Mouse (Mus musculus): ENCODE data around the gene Cadm1. TPM values are rescaled to one million over a fixed set of nuclear protein-coding genes. Genes with fewer than 3 reads are reported as not detected.
A peak's percentile ranks its signal among the peaks of the same experiment; 100 is the strongest.

Cadm1 gene
- polyA plus RNA-seq, 1 experiment from 2014 or later: 13.6 TPM

DNA sequence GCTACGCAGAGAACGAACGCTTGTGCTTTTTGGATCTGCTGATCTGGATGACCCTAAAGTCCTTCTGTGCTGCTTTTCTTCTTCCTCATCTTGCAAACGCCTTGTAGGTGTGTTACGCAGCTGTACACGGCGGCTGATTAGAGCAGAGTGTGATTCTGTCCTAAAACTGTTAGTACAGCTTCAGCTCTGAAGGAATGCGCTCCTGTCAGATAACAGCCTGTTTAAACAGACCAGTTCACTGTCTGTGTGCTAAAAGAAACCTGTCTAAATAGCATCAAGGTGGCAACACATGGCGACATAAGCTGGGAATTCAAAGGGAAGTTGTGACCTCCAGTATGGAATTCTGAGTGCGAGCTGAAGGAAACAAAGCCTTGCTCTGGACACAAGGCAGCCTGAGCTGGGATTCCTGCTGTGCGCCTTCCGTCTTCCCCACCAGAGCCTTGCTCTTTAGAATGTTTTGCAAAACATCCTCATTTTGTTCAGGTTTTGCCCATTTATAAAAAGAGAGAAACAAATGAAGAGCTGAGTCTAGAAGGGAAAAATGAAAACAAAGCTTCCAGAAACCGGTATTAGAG is 273.6 kb downstream of the Cadm1 start:
- no peak for ATAC-seq

DNA sequence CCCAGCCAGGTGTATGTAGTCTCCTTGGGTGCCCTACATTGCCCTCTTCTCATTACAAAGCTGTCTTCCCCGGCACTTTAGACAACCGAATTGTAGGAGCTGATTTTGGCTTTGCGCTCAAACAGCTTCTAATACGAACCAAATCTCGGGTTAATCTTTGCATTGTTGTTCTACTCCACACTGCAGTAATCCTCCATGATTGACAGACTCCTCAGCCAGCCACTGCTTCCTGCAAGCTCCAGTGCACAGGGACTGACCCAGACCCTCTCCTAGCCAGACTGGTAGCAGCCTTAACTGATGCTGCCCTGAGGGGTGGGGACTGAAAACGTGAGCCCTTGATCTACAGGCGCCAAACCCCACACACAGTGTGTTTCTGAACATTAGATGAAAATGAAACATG is 275.7 kb downstream of the Cadm1 start:
- Histone ChIP-seq H3K4me3 (ENCODE audit: low read depth, low read length) (no peak overlapping the region), H3K36me3 (replicated peaks; ENCODE audit: insufficient read depth, low read length) (no peaks in the 10 kb centered on the region), H3K4me1 (ENCODE audit: insufficient read depth) (no peaks in the 10 kb centered on the region), H3K4me2 (ENCODE audit: low read depth, low read length) (no peak overlapping the region), H3K9me3 (ENCODE audit: low read length) (no peaks in the 10 kb centered on the region), H3K27ac (ENCODE audit: low read depth) (no peak overlapping the region), H3K9ac (replicated peaks) (no peak overlapping the region), H3K27me3 (ENCODE audit: insufficient read depth, low read length) (no peaks in the 10 kb centered on the region)
- no peak for TF ChIP-seq EP300 (IDR thresholded peaks at IDR 0.05; ENCODE audit: low read depth)
- TF ChIP-seq CTCF (IDR thresholded peaks at IDR 0.05; ENCODE audit: low read depth): no peak
- no peak for ATAC-seq
- DNase-seq: no peak
- 77% methylated on average over 7 of the region's 7 CpGs for WGBS (ENCODE audit: insufficient replicate concordance)

More for the DNA sequence above, 273.6 kb downstream of the Cadm1 start:
- H3K9ac ChIP-seq (replicated peaks): no peak overlapping the region
- no peak for DNase-seq
- no peaks in the 10 kb centered on the region for H3K9me3 ChIP-seq (ENCODE audit: low read length)
- H3K4me1 ChIP-seq (ENCODE audit: insufficient read depth): no peaks in the 10 kb centered on the region
- no peak overlapping the region for H3K4me2 ChIP-seq (ENCODE audit: low read depth, low read length)
- no peaks in the 10 kb centered on the region for H3K27me3 ChIP-seq (ENCODE audit: insufficient read depth, low read length)
- 64% methylated on average over 13 of the region's 13 CpGs for WGBS (ENCODE audit: insufficient replicate concordance)
- no peak overlapping the region for H3K4me3 ChIP-seq (ENCODE audit: low read depth, low read length)
- no peak overlapping the region for H3K27ac ChIP-seq (ENCODE audit: low read depth)
- no peak for TF ChIP-seq EP300 (IDR thresholded peaks at IDR 0.05; ENCODE audit: low read depth)
- no peaks in the 10 kb centered on the region for H3K36me3 ChIP-seq (replicated peaks; ENCODE audit: insufficient read depth, low read length)

DNA sequence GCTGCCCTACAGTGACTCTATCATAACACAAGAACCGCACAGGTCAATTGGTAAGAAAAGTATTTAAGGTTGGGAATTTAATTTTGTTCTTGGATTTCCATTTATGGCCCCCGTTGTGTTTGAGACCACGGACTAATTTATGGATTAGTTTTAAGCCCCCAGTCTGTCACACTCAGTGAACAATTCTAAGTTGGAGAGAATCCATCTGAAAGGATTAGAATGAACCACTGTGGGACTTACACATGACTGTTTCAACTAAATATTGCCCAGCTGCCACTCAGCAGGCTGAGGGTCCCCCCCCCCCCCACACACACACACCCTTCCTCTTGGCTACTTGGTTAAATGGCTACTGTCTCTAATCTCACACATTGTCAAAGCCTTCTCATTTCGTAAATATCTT is 295.7 kb downstream of the Cadm1 start:
- Histone ChIP-seq H3K4me1 (ENCODE audit: insufficient read depth) (no peaks in the 10 kb centered on the region), H3K9ac (replicated peaks) (no peak overlapping the region), H3K27ac (ENCODE audit: low read depth) (no peak overlapping the region), H3K4me3 (ENCODE audit: low read depth, low read length) (no peak overlapping the region), H3K4me2 (ENCODE audit: low read depth, low read length) (no peak overlapping the region), H3K27me3 (ENCODE audit: insufficient read depth, low read length) (no peaks in the 10 kb centered on the region), H3K9me3 (ENCODE audit: low read length) (no peaks in the 10 kb centered on the region), H3K36me3 (replicated peaks; ENCODE audit: insufficient read depth, low read length) (no peaks in the 10 kb centered on the region)
- TF ChIP-seq EP300 (IDR thresholded peaks at IDR 0.05; ENCODE audit: low read depth) (no peak), CTCF (IDR thresholded peaks at IDR 0.05; ENCODE audit: low read depth) (no peak)
- DNase-seq (no peak), ATAC-seq (no peak)
- WGBS (ENCODE audit: insufficient replicate concordance): 79% methylated on average over 4 of the region's 4 CpGs

DNA sequence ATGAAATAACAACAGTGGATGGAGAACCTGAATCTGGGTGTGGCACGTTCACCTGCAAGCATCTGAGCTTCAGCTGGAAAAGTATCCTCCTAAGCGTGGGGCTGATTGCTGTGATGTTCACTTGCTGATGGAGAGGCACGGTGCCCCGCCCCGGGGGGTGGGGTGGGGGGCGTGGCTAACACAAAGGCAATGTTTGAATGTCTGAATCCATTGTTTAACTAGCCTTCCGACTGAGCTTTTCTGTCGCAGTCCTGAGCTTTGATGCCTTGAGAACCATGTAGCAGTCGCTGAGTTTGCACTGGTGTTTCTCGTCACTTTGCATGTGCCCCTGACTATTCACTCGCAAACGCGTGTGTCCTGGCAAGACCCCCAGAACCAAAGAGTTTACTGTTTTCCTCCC is 298.8 kb downstream of the Cadm1 start:
- Histone ChIP-seq H3K27me3 (ENCODE audit: insufficient read depth, low read length) (no peaks in the 10 kb centered on the region), H3K9me3 (ENCODE audit: low read length) (no peaks in the 10 kb centered on the region), H3K36me3 (replicated peaks; ENCODE audit: insufficient read depth, low read length) (no peaks in the 10 kb centered on the region), H3K4me2 (ENCODE audit: low read depth, low read length) (no peak overlapping the region), H3K27ac (ENCODE audit: low read depth) (no peak overlapping the region), H3K4me3 (ENCODE audit: low read depth, low read length) (no peak overlapping the region), H3K4me1 (ENCODE audit: insufficient read depth) (no peaks in the 10 kb centered on the region), H3K9ac (replicated peaks) (no peak overlapping the region)
- peak; percentile 20 for DNase-seq
- WGBS (ENCODE audit: insufficient replicate concordance): 16% methylated on average over 13 of the region's 13 CpGs
- TF ChIP-seq CTCF (IDR thresholded peaks at IDR 0.05; ENCODE audit: low read depth) (no peak), EP300 (IDR thresholded peaks at IDR 0.05; ENCODE audit: low read depth) (no peak)
- no peak for ATAC-seq

DNA sequence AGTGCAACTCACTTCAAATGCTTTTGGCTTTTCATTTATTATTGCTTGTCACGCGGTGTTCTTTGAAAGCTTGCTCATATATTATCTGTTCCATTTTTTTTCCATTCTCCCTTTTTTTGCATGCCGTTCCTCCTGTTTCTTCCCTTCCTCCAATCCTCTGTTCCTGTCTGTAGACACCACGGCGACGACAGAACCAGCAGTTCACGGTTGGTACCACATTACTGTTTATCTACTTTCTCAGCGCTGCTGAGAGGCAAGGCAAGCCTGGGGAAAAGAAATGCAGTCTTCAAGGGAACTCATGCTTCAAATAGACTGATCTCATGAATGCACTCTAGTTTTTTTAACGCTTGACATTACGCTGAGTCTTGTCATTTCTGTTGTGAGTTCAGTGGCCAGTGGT is 299.2 kb downstream of the Cadm1 start:
- Histone ChIP-seq H3K4me1 (ENCODE audit: insufficient read depth) (no peaks in the 10 kb centered on the region), H3K4me2 (ENCODE audit: low read depth, low read length) (no peak overlapping the region), H3K36me3 (replicated peaks; ENCODE audit: insufficient read depth, low read length) (no peaks in the 10 kb centered on the region), H3K27ac (ENCODE audit: low read depth) (no peak overlapping the region), H3K9me3 (ENCODE audit: low read length) (no peaks in the 10 kb centered on the region), H3K9ac (replicated peaks) (no peak overlapping the region), H3K27me3 (ENCODE audit: insufficient read depth, low read length) (no peaks in the 10 kb centered on the region), H3K4me3 (ENCODE audit: low read depth, low read length) (no peak overlapping the region)
- DNase-seq: no peak
- TF ChIP-seq CTCF (IDR thresholded peaks at IDR 0.05; ENCODE audit: low read depth): no peak
- no peak for TF ChIP-seq EP300 (IDR thresholded peaks at IDR 0.05; ENCODE audit: low read depth)
- 57% methylated on average over 10 of the region's 10 CpGs for WGBS (ENCODE audit: insufficient replicate concordance)
- no peak for ATAC-seq

DNA sequence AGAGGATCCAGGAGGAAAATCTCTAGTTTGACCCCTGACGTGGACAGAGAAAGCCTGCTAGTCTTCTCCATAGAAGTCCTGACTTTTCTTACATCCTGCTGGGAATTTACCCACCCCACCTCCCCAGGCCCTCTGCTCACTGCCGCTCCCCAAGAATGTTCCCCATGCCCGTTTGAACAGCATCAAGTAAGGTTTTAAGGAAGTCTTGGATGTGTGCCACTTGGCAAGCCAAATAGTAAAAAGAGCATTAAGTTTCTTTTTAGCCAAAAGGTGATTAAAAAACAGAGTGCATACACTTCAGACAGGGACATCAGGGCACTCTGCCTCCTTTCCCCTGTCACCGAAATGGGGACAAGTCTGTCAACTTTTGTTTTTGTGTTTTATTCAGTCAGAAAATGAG is 299.9 kb downstream of the Cadm1 start:
- Histone ChIP-seq H3K27me3 (ENCODE audit: insufficient read depth, low read length) (no peaks in the 10 kb centered on the region), H3K4me1 (ENCODE audit: insufficient read depth) (no peaks in the 10 kb centered on the region), H3K27ac (ENCODE audit: low read depth) (no peak overlapping the region), H3K36me3 (replicated peaks; ENCODE audit: insufficient read depth, low read length) (no peaks in the 10 kb centered on the region), H3K4me2 (ENCODE audit: low read depth, low read length) (no peak overlapping the region), H3K9me3 (ENCODE audit: low read length) (no peaks in the 10 kb centered on the region), H3K4me3 (ENCODE audit: low read depth, low read length) (no peak overlapping the region), H3K9ac (replicated peaks) (no peak overlapping the region)
- WGBS (ENCODE audit: insufficient replicate concordance): 67% methylated on average over 4 of the region's 4 CpGs
- TF ChIP-seq EP300 (IDR thresholded peaks at IDR 0.05; ENCODE audit: low read depth) (no peak), CTCF (IDR thresholded peaks at IDR 0.05; ENCODE audit: low read depth) (no peak)
- ATAC-seq: no peak
- no peak for DNase-seq

DNA sequence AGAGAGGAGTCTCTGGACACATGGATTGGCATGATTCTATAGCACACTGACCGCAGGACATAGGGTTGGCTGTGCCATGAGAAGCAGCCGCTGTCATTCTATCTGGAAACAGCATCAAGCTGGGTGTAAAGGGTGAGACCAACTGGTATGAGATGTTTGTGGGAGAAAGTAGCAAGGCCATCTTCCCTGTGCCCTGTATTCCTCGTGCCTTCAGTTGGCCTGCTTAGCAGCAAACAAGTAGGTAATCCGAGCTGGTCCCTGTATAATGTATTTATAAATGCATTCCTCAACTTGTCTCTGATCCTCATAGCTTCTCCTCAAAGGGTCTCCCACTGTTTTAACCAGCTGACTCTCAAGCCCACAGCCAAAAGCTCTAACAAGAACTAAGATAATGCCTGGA is 301.4 kb downstream of the Cadm1 start:
- ATAC-seq (no peak), DNase-seq (no peak)
- Histone ChIP-seq H3K9ac (replicated peaks) (no peak overlapping the region), H3K4me1 (ENCODE audit: insufficient read depth) (no peaks in the 10 kb centered on the region), H3K36me3 (replicated peaks; ENCODE audit: insufficient read depth, low read length) (no peaks in the 10 kb centered on the region), H3K9me3 (ENCODE audit: low read length) (no peaks in the 10 kb centered on the region), H3K4me3 (ENCODE audit: low read depth, low read length) (no peak overlapping the region), H3K4me2 (ENCODE audit: low read depth, low read length) (no peak overlapping the region), H3K27me3 (ENCODE audit: insufficient read depth, low read length) (no peaks in the 10 kb centered on the region), H3K27ac (ENCODE audit: low read depth) (no peak overlapping the region)
- 75% methylated on average over 4 of the region's 4 CpGs for WGBS (ENCODE audit: insufficient replicate concordance)
- TF ChIP-seq CTCF (IDR thresholded peaks at IDR 0.05; ENCODE audit: low read depth): no peak
- no peak for TF ChIP-seq EP300 (IDR thresholded peaks at IDR 0.05; ENCODE audit: low read depth)

Data from liver, postnatal 0 days (tissue).